Mouse (Mus musculus): ENCODE measurements around the gene Ern2. TPM values are rescaled to one million over a fixed set of nuclear protein-coding genes. Genes with fewer than 3 reads are reported as not detected.

Gene Ern2
- polyA plus RNA-seq, 1 experiment from 2014 or later: not detected

- no peak overlapping the region for H3K4me3 ChIP-seq
- H3K27me3 ChIP-seq (ENCODE audit: low read depth, poor library complexity, severe bottlenecking): no peaks in the 10 kb centered on the region
- H3K4me1 ChIP-seq: no peaks in the 10 kb centered on the region
- no peak overlapping the region for H3K27ac ChIP-seq (replicated peaks)
- no peaks in the 10 kb centered on the region for H3K9me3 ChIP-seq (replicated peaks)
- no peak for DNase-seq (ENCODE audit: low spot score)
- no peaks in the 10 kb centered on the region for H3K36me3 ChIP-seq
These were observed 7.9 kb upstream of the Ern2 start for GRCm38 (mm10) chr7:122193919-122194318.

GRCm38 (mm10) chr7:122191097-122191496 lies 5.1 kb upstream of the Ern2 start:
- 67% methylated on average over 10 of the region's 10 CpGs for WGBS
- DNase-seq (ENCODE audit: low spot score): no peak
- no peaks in the 10 kb centered on the region for H3K27me3 ChIP-seq (ENCODE audit: low read depth, poor library complexity, severe bottlenecking)
- no peaks in the 10 kb centered on the region for H3K4me1 ChIP-seq
- H3K9me3 ChIP-seq (replicated peaks): no peaks in the 10 kb centered on the region
- no peak overlapping the region for H3K4me3 ChIP-seq
- no peak overlapping the region for H3K27ac ChIP-seq (replicated peaks)
- no peaks in the 10 kb centered on the region for H3K36me3 ChIP-seq

DNA sequence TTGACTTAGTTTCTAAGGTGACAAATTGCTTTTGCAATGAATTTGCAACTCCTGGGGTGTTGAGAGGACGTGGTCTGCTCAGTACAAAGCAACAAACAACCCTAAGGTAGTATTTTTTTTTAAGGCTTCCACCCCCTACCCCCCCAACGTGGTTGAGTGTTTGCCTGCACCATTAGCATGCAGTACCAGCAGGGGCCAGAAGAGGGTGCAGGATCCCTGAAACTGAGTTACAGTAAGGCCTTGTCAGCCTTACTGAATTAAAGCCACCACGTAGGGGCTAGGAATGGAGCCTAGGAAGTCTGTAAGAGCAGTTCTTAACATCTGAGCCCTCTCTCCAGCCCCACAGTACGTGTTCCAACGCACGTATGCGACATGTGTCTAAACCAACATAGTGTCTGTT lies 3.5 kb upstream of the Ern2 start:
- Histone ChIP-seq H3K9me3 (replicated peaks) (no peaks in the 10 kb centered on the region), H3K36me3 (no peaks in the 10 kb centered on the region), H3K4me3 (no peak overlapping the region), H3K27ac (replicated peaks) (no peak overlapping the region), H3K27me3 (ENCODE audit: low read depth, poor library complexity, severe bottlenecking) (no peaks in the 10 kb centered on the region), H3K4me1 (peaks cover 4% of the 10 kb centered on the region; the same call in 1 of the 2 replicates)
- DNase-seq (ENCODE audit: low spot score): peak; percentile 61
- whole genome bisulfite sequencing: 23% methylated on average over 7 of the region's 7 CpGs

GRCm38 (mm10) chr7:122184569-122184968 lies 1.4 kb downstream of the Ern2 start:
- WGBS: 77% methylated on average over 5 of the region's 5 CpGs

GRCm38 (mm10) chr7:122180720-122181119 lies 5.3 kb downstream of the Ern2 start:
- H3K4me3 ChIP-seq: no peak overlapping the region

More at GRCm38 (mm10) chr7:122184569-122184968, 1.4 kb downstream of the Ern2 start:
- no peak overlapping the region for H3K27ac ChIP-seq (replicated peaks)
- no peak for DNase-seq (ENCODE audit: low spot score)
- H3K27me3 ChIP-seq (ENCODE audit: low read depth, poor library complexity, severe bottlenecking): no peaks in the 10 kb centered on the region
- no peaks in the 10 kb centered on the region for H3K9me3 ChIP-seq (replicated peaks)
- H3K4me1 ChIP-seq: peaks cover 4% of the 10 kb centered on the region; the same call in 1 of the 2 replicates
- no peak overlapping the region for H3K4me3 ChIP-seq
- no peaks in the 10 kb centered on the region for H3K36me3 ChIP-seq

GRCm38 (mm10) chr7:122171613-122172012 lies 14.4 kb downstream of the Ern2 start:
- WGBS: 83% methylated on average over 10 of the region's 10 CpGs
- Histone ChIP-seq H3K36me3 (peaks cover 45% of the 10 kb centered on the region), H3K9me3 (replicated peaks) (no peaks in the 10 kb centered on the region), H3K27me3 (ENCODE audit: low read depth, poor library complexity, severe bottlenecking) (no peaks in the 10 kb centered on the region), H3K4me3 (no peak overlapping the region), H3K27ac (replicated peaks) (no peak overlapping the region), H3K4me1 (no peaks in the 10 kb centered on the region)
- no peak for DNase-seq (ENCODE audit: low spot score)

More at GRCm38 (mm10) chr7:122180720-122181119, 5.3 kb downstream of the Ern2 start:
- Histone ChIP-seq H3K9me3 (replicated peaks) (no peaks in the 10 kb centered on the region), H3K27ac (replicated peaks) (no peak overlapping the region), H3K27me3 (ENCODE audit: low read depth, poor library complexity, severe bottlenecking) (no peaks in the 10 kb centered on the region), H3K4me1 (peaks cover under 1% of the 10 kb centered on the region; the same call in 1 of the 2 replicates), H3K36me3 (no peaks in the 10 kb centered on the region)
- WGBS: 87% methylated on average over 7 of the region's 7 CpGs
- no peak for DNase-seq (ENCODE audit: low spot score)

DNA sequence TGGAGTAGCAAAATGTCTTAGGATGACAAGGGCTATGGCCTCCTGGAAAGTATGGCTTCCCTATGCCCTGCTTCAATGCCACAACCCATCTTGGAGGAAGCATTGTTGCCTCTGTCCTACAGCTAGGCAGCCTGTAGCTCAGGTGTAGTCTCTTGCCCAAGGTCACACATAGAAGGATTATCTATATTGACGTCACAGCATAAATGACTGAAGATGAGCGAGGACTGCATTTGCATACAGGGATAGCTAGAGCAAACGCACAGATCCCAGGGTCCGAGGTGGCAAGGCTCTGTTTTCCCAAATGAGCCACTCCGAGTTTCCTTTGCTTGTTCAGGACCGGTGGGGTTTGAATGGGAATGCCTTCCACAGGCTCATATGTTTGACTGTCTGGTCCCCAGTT lies 15.3 kb downstream of the Ern2 start:
- Histone ChIP-seq H3K27ac (replicated peaks) (no peak overlapping the region), H3K9me3 (replicated peaks) (no peaks in the 10 kb centered on the region), H3K27me3 (ENCODE audit: low read depth, poor library complexity, severe bottlenecking) (no peaks in the 10 kb centered on the region), H3K4me3 (no peak overlapping the region), H3K4me1 (no peaks in the 10 kb centered on the region), H3K36me3 (peaks cover 54% of the 10 kb centered on the region)
- WGBS: 87% methylated on average over 6 of the region's 6 CpGs
- no peak for DNase-seq (ENCODE audit: low spot score)

GRCm38 (mm10) chr7:122167203-122167602 lies 18.8 kb downstream of the Ern2 start:
- WGBS: 91% methylated on average over 7 of the region's 7 CpGs

GRCm38 (mm10) chr7:122163766-122164165 lies 22.2 kb downstream of the Ern2 start:
- WGBS: 94% methylated on average over 8 of the region's 8 CpGs
- no peak for DNase-seq (ENCODE audit: low spot score)
- peaks cover 84% of the 10 kb centered on the region for H3K36me3 ChIP-seq

More at GRCm38 (mm10) chr7:122167203-122167602, 18.8 kb downstream of the Ern2 start:
- Histone ChIP-seq H3K9me3 (replicated peaks) (no peaks in the 10 kb centered on the region), H3K4me1 (peaks cover 15% of the 10 kb centered on the region), H3K27me3 (ENCODE audit: low read depth, poor library complexity, severe bottlenecking) (no peaks in the 10 kb centered on the region), H3K36me3 (peaks cover 89% of the 10 kb centered on the region), H3K4me3 (no peak overlapping the region), H3K27ac (replicated peaks) (no peak overlapping the region)
- DNase-seq (ENCODE audit: low spot score): no peak

GRCm38 (mm10) chr7:122160037-122160436 lies 26.0 kb downstream of the Ern2 start:
- Histone ChIP-seq H3K9me3 (replicated peaks) (no peaks in the 10 kb centered on the region), H3K36me3 (peaks cover 46% of the 10 kb centered on the region), H3K27ac (replicated peaks) (peak overlapping the region; percentile 90), H3K4me1 (peaks cover 58% of the 10 kb centered on the region), H3K27me3 (ENCODE audit: low read depth, poor library complexity, severe bottlenecking) (no peaks in the 10 kb centered on the region), H3K4me3 (peak overlapping the region; percentile 86)
- DNase-seq (ENCODE audit: low spot score): peak; percentile 36
- WGBS: under 1% methylated on average over 12 of the region's 12 CpGs

More at GRCm38 (mm10) chr7:122163766-122164165, 22.2 kb downstream of the Ern2 start:
- H3K27ac ChIP-seq (replicated peaks): no peak overlapping the region
- H3K4me1 ChIP-seq: peaks cover 40% of the 10 kb centered on the region
- no peaks in the 10 kb centered on the region for H3K27me3 ChIP-seq (ENCODE audit: low read depth, poor library complexity, severe bottlenecking)
- H3K4me3 ChIP-seq: no peak overlapping the region
- H3K9me3 ChIP-seq (replicated peaks): no peaks in the 10 kb centered on the region

DNA sequence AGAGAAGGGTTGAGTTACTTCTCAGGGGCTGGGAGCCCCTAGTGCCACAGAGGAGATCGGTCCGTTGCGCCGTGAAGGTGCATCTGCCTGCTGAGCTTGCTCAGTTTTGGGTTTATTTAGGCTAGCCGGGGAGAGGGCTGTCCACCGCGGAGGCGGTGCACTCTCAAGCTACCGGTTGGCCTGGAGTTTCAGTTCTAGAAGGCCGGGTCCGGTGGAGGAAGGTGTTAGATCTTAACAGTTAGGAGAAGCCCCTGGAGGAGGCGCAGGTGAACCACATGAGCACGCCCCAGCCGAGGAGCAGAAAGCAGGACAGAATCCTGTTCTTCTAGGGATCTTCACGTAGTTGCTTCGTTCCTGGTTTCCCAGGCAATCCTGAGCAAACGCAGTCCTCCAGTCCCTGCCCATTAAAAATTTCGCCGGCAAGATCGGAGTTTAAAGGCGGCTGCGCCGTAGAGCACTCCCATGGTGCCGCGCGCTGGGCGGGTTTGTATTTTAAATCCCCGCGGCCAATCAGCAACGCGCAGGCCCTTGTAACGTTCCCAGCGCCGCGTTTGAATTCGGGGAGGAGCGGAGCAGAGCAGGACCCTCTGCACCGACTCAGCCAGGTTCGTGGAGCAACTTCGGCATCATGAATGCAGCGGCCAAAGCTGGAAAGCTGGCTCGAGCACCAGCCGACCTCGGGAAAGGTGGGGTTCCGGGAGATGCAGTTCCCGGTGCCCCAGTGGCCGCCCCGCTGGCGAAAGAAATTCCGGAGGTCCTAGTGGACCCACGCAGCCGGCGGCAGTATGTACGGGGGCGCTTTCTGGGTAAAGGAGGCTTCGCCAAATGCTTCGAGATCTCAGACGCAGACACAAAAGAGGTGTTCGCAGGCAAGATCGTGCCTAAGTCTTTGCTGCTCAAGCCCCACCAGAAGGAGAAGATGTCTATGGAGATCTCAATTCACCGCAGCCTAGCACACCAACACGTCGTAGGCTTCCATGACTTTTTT lies 26.8 kb downstream of the Ern2 start, which contains the start of gene Plk1:
Plk1 (plus strand) TSS at position 525 of the 988 bp plus-strand sequence.
- H3K27ac ChIP-seq (replicated peaks): peak within 1 kb of the TSS; percentile 90
- H3K9me3 ChIP-seq (replicated peaks): no peaks in the 10 kb centered on the region
- DNase-seq (ENCODE audit: low spot score): peak; percentile 92
- no peaks in the 10 kb centered on the region for H3K27me3 ChIP-seq (ENCODE audit: low read depth, poor library complexity, severe bottlenecking)
- peaks cover 58% of the 10 kb centered on the region for H3K4me1 ChIP-seq
- peak within 1 kb of the TSS; percentile 86 for H3K4me3 ChIP-seq
- peaks cover 38% of the 10 kb centered on the region for H3K36me3 ChIP-seq
- WGBS: under 1% methylated on average over 63 of the region's 63 CpGs

DNA sequence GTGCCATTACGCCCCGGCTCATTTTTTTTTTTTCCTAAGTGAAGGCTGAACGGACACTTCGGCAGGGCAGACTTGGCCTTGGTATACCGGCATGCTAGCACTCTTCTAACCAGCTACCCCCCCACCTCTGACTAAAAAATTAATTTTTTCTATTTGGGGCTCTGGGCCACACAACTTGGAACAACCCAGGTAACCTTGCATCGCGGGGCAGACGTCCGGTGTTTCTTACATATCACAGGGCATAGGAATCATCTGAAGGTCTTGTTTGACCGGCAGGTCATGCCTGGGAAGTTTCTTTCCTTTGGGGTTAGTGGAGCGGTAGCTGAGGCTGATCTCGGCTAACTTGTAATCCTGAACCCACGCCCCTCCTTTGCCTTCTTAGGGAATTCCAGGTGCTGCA lies 27.5 kb downstream of the Ern2 start:
- 9% methylated on average over 13 of the region's 13 CpGs for WGBS
- no peaks in the 10 kb centered on the region for H3K27me3 ChIP-seq (ENCODE audit: low read depth, poor library complexity, severe bottlenecking)
- peak overlapping the region; percentile 86 for H3K4me3 ChIP-seq
- peaks cover 34% of the 10 kb centered on the region for H3K36me3 ChIP-seq
- DNase-seq (ENCODE audit: low spot score): no peak
- no peaks in the 10 kb centered on the region for H3K9me3 ChIP-seq (replicated peaks)
- peak overlapping the region; percentile 90 for H3K27ac ChIP-seq (replicated peaks)
- peaks cover 55% of the 10 kb centered on the region for H3K4me1 ChIP-seq

- Histone ChIP-seq H3K36me3 (peaks cover 36% of the 10 kb centered on the region), H3K4me3 (no peak overlapping the region), H3K27me3 (ENCODE audit: low read depth, poor library complexity, severe bottlenecking) (no peaks in the 10 kb centered on the region), H3K9me3 (replicated peaks) (no peaks in the 10 kb centered on the region), H3K4me1 (peaks cover 5% of the 10 kb centered on the region), H3K27ac (replicated peaks) (no peak overlapping the region)
- DNase-seq (ENCODE audit: low spot score): no peak
- WGBS: 92% methylated on average over 4 of the region's 4 CpGs
These were observed 33.5 kb downstream of the Ern2 start for GRCm38 (mm10) chr7:122152473-122152872.

Data from midbrain, embryonic 10.5 days (tissue).